Mouse (Mus musculus): ENCODE measurements around the gene Lrrc36.

The Lrrc36 gene

GRCm38 (mm10) chr8:105409947-105410346 is 3.4 kb upstream of the Lrrc36 start:
- Histone ChIP-seq H3K27me3 (ENCODE audit: insufficient read depth, low read length) (peaks cover 16% of the 10 kb centered on the region), H3K36me3 (ENCODE audit: insufficient read depth, low read length) (no peaks in the 10 kb centered on the region), H3K9me3 (ENCODE audit: low read length) (peaks cover 6% of the 10 kb centered on the region; the same call in 1 of the 2 replicates), H3K4me3 (replicated peaks; ENCODE audit: low read length) (no peak overlapping the region), H3K4me1 (replicated peaks; ENCODE audit: low read depth, low read length) (peaks cover 11% of the 10 kb centered on the region)
- no peak for TF ChIP-seq POU5F1 (IDR thresholded peaks at IDR 0.05; ENCODE audit: borderline replicate concordance, low read length)
- no peak for TF ChIP-seq NANOG (IDR thresholded peaks at IDR 0.05; ENCODE audit: borderline replicate concordance, low read length)
- TF ChIP-seq CTCF (conservative IDR thresholded peaks at IDR 0.05; ENCODE audit: low read length): no peak

GRCm38 (mm10) chr8:105418992-105419391 is 5.6 kb downstream of the Lrrc36 start:
- no peak overlapping the region for H3K4me3 ChIP-seq (replicated peaks; ENCODE audit: low read length)
- peaks cover 7% of the 10 kb centered on the region for H3K27me3 ChIP-seq (ENCODE audit: insufficient read depth, low read length)
- H3K9me3 ChIP-seq (ENCODE audit: low read length): peaks cover 5% of the 10 kb centered on the region
- no peaks in the 10 kb centered on the region for H3K36me3 ChIP-seq (ENCODE audit: insufficient read depth, low read length)
- H3K4me1 ChIP-seq (replicated peaks; ENCODE audit: low read depth, low read length): peaks cover 10% of the 10 kb centered on the region
- TF ChIP-seq POU5F1 (IDR thresholded peaks at IDR 0.05; ENCODE audit: borderline replicate concordance, low read length) (no peak), CTCF (conservative IDR thresholded peaks at IDR 0.05; ENCODE audit: low read length) (peak; percentile 50), NANOG (IDR thresholded peaks at IDR 0.05; ENCODE audit: borderline replicate concordance, low read length) (no peak)

DNA sequence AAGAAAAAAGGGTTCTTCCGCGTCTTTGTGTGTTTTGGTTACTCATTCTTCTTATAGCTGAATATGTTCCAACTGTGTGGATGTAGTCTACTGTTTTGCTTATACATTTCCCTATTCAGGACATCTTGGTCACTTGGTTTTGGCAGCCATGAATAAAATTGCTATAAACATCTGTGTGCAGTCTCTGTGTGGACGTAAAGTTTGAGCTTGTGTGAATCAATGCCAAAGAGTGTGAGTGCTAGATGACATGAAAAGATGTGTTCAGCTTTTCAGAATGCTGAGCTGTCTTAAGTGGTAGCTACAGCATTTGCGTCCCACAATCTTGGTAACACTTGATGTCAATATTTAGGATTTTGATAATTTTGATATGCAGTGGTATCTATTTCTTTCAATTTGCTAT is 6.4 kb downstream of the Lrrc36 start:
- 0 out of 2 replicates have a peak, but pooled peaks cover 3% of the 10 kb centered on the region for H3K27me3 ChIP-seq (ENCODE audit: insufficient read depth, low read length)
- peaks cover 6% of the 10 kb centered on the region for H3K4me1 ChIP-seq (replicated peaks; ENCODE audit: low read depth, low read length)
- TF ChIP-seq NANOG (IDR thresholded peaks at IDR 0.05; ENCODE audit: borderline replicate concordance, low read length) (no peak), CTCF (conservative IDR thresholded peaks at IDR 0.05; ENCODE audit: low read length) (no peak), POU5F1 (IDR thresholded peaks at IDR 0.05; ENCODE audit: borderline replicate concordance, low read length) (no peak)
- no peaks in the 10 kb centered on the region for H3K36me3 ChIP-seq (ENCODE audit: insufficient read depth, low read length)
- peaks cover 5% of the 10 kb centered on the region for H3K9me3 ChIP-seq (ENCODE audit: low read length)
- no peak overlapping the region for H3K4me3 ChIP-seq (replicated peaks; ENCODE audit: low read length)

GRCm38 (mm10) chr8:105422006-105422405 is 8.6 kb downstream of the Lrrc36 start:
- Histone ChIP-seq H3K4me3 (replicated peaks; ENCODE audit: low read length) (no peak overlapping the region), H3K36me3 (ENCODE audit: insufficient read depth, low read length) (no peaks in the 10 kb centered on the region), H3K27me3 (ENCODE audit: insufficient read depth, low read length) (no peaks in the 10 kb centered on the region), H3K4me1 (replicated peaks; ENCODE audit: low read depth, low read length) (peaks cover 6% of the 10 kb centered on the region), H3K9me3 (ENCODE audit: low read length) (peaks cover 2% of the 10 kb centered on the region)
- TF ChIP-seq CTCF (conservative IDR thresholded peaks at IDR 0.05; ENCODE audit: low read length) (no peak), NANOG (IDR thresholded peaks at IDR 0.05; ENCODE audit: borderline replicate concordance, low read length) (no peak), POU5F1 (IDR thresholded peaks at IDR 0.05; ENCODE audit: borderline replicate concordance, low read length) (no peak)

- Histone ChIP-seq H3K4me3 (replicated peaks; ENCODE audit: low read length) (no peak overlapping the region), H3K36me3 (ENCODE audit: insufficient read depth, low read length) (no peaks in the 10 kb centered on the region), H3K9me3 (ENCODE audit: low read length) (no peaks in the 10 kb centered on the region), H3K4me1 (replicated peaks; ENCODE audit: low read depth, low read length) (peaks cover 14% of the 10 kb centered on the region), H3K27me3 (ENCODE audit: insufficient read depth, low read length) (no peaks in the 10 kb centered on the region)
- no peak for TF ChIP-seq POU5F1 (IDR thresholded peaks at IDR 0.05; ENCODE audit: borderline replicate concordance, low read length)
- TF ChIP-seq CTCF (conservative IDR thresholded peaks at IDR 0.05; ENCODE audit: low read length): no peak
- no peak for TF ChIP-seq NANOG (IDR thresholded peaks at IDR 0.05; ENCODE audit: borderline replicate concordance, low read length)
Measured at GRCm38 (mm10) chr8:105426878-105427277, 13.5 kb downstream of the Lrrc36 start.

GRCm38 (mm10) chr8:105431743-105432515 is 18.6 kb downstream of the Lrrc36 start:
- TF ChIP-seq POU5F1 (IDR thresholded peaks at IDR 0.05; ENCODE audit: borderline replicate concordance, low read length): no peak
- TF ChIP-seq NANOG (IDR thresholded peaks at IDR 0.05; ENCODE audit: borderline replicate concordance, low read length): peak; percentile 30; the same call in 1 of the 2 replicates
- Histone ChIP-seq H3K4me1 (replicated peaks; ENCODE audit: low read depth, low read length) (peaks cover 38% of the 10 kb centered on the region), H3K27me3 (ENCODE audit: insufficient read depth, low read length) (0 out of 2 replicates have a peak, but pooled peaks cover 4% of the 10 kb centered on the region), H3K9me3 (ENCODE audit: low read length) (no peaks in the 10 kb centered on the region), H3K36me3 (ENCODE audit: insufficient read depth, low read length) (no peaks in the 10 kb centered on the region), H3K4me3 (replicated peaks; ENCODE audit: low read length) (no peak overlapping the region)

DNA sequence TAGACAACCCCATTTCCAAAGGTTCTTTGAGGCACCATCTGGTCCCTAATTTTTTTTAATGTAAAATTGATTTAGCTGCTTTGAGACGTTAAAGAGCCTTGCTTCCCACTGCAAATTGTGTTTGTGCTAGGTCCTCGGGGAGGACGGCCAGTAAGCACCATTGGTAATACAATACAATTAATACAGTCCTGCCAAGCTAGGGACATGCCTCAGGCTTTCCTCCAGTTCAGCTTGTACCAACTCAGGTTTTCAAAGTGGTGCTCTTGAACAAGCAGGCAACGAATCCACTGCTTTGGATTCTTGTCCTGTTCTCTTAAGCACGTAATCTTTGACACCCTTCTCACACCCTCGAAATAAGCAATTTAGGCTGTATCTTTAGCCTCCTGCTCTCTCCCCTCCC is 19.6 kb downstream of the Lrrc36 start:
- H3K27me3 ChIP-seq (ENCODE audit: insufficient read depth, low read length): 0 out of 2 replicates have a peak, but pooled peaks cover 4% of the 10 kb centered on the region
- no peaks in the 10 kb centered on the region for H3K36me3 ChIP-seq (ENCODE audit: insufficient read depth, low read length)
- peaks cover 38% of the 10 kb centered on the region for H3K4me1 ChIP-seq (replicated peaks; ENCODE audit: low read depth, low read length)
- H3K9me3 ChIP-seq (ENCODE audit: low read length): no peaks in the 10 kb centered on the region
- H3K4me3 ChIP-seq (replicated peaks; ENCODE audit: low read length): no peak overlapping the region
- no peak for TF ChIP-seq POU5F1 (IDR thresholded peaks at IDR 0.05; ENCODE audit: borderline replicate concordance, low read length)
- no peak for TF ChIP-seq CTCF (conservative IDR thresholded peaks at IDR 0.05; ENCODE audit: low read length)
- TF ChIP-seq NANOG (IDR thresholded peaks at IDR 0.05; ENCODE audit: borderline replicate concordance, low read length): no peak

DNA sequence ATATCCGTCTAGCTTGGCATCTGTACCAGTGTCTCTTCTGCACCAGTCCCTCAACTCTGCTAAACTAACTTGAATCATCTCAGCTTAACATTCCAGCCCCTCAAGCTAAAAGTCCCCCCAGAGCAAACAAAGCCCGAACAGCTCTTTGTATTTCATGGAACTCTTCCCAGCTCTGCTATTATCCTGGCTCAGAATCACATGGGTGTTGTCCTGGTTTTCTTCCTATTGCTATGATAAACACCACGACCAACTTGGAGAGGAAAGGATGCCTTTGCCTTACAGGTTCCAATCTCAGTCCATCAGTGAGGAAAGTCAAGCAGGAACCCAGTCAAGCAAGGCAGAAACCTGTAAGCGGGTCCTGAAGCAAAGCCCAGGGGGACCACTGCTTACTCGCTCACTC is 20.1 kb downstream of the Lrrc36 start:
- Histone ChIP-seq H3K4me3 (replicated peaks; ENCODE audit: low read length) (no peak overlapping the region), H3K36me3 (ENCODE audit: insufficient read depth, low read length) (no peaks in the 10 kb centered on the region), H3K4me1 (replicated peaks; ENCODE audit: low read depth, low read length) (peaks cover 38% of the 10 kb centered on the region), H3K27me3 (ENCODE audit: insufficient read depth, low read length) (0 out of 2 replicates have a peak, but pooled peaks cover 4% of the 10 kb centered on the region), H3K9me3 (ENCODE audit: low read length) (no peaks in the 10 kb centered on the region)
- TF ChIP-seq NANOG (IDR thresholded peaks at IDR 0.05; ENCODE audit: borderline replicate concordance, low read length): no peak
- no peak for TF ChIP-seq CTCF (conservative IDR thresholded peaks at IDR 0.05; ENCODE audit: low read length)

Measured in E14TG2a.4 (cell line).